Mouse (Mus musculus) liver, postnatal 0 days (tissue): Measurements from ENCODE around the gene Agpat1.

ENCODE experiments used
- CTCF ChIP-seq: sonication (generic); IDR thresholded peaks from 2 replicates; pipeline ENCODE4 v1.5.1; 2016; ENCODE audit warnings: antibody characterized with exemption, low read depth
- EP300 ChIP-seq: IDR thresholded peaks from 2 replicates; pipeline ENCODE4 v1.6.1; 2016; ENCODE audit warnings: antibody characterized with exemption, low read depth, mild to moderate bottlenecking

- TF ChIP-seq EP300 (no peak), CTCF (no peak)
Measured at GRCm38 (mm10) chr17:34657271-34657670, 53.2 kb downstream of the Agpat1 start.
